Mouse (Mus musculus) adrenal gland, postnatal 4 days (tissue): ENCODE data around the gene Akt3. TPM values are rescaled to one million over a fixed set of nuclear protein-coding genes. Genes with fewer than 3 reads are reported as not detected.

Source experiments
- DNase-seq, 2 experiments: peaks; one replicate each; pipeline ENCODE4 v3.0.0; 2021 to 2022; ENCODE audit warnings: low spot score in 2 of 2, mixed read lengths in 2 of 2
- total RNA-seq, 2 experiments: library from RNA; stranded (reverse); gene quantifications; 2 replicates each; pipeline ENCODE4 v1.2.3; 2021

The Akt3 gene
- total RNA-seq, 2 experiments from 2014 or later, result 40.8 to 41.3 TPM

GRCm38 (mm10) chr1:177012774-177013173 is 245.2 kb downstream of the Akt3 start:
- no peak for DNase-seq

GRCm38 (mm10) chr1:177011688-177012087 is 246.3 kb downstream of the Akt3 start:
- no peak for DNase-seq

- no peak for DNase-seq
These were observed 247.2 kb downstream of the Akt3 start for GRCm38 (mm10) chr1:177010607-177011302.

GRCm38 (mm10) chr1:177010041-177010440 is 248.0 kb downstream of the Akt3 start:
- DNase-seq, result no peak

- no peak for DNase-seq
These were observed 249.2 kb downstream of the Akt3 start for GRCm38 (mm10) chr1:177008777-177009176.

GRCm38 (mm10) chr1:177007405-177007804 is 250.6 kb downstream of the Akt3 start:
- no peak for DNase-seq

GRCm38 (mm10) chr1:177004041-177004741 is 253.8 kb downstream of the Akt3 start:
- no peak for DNase-seq

- DNase-seq, result no peak
These were observed 255.1 kb downstream of the Akt3 start for GRCm38 (mm10) chr1:177002951-177003350.

GRCm38 (mm10) chr1:176999011-176999410 is 259.0 kb downstream of the Akt3 start:
- no peak for DNase-seq

- DNase-seq, result no peak
These were observed 260.0 kb downstream of the Akt3 start for GRCm38 (mm10) chr1:176997711-176998689.

GRCm38 (mm10) chr1:176997254-176997653 is 260.7 kb downstream of the Akt3 start:
- no peak for DNase-seq

GRCm38 (mm10) chr1:176996630-176997201 is 261.3 kb downstream of the Akt3 start:
- DNase-seq, result no peak

- DNase-seq, result no peak
These were observed 261.8 kb downstream of the Akt3 start for GRCm38 (mm10) chr1:176996166-176996565.

- no peak for DNase-seq
These were observed 262.6 kb downstream of the Akt3 start for GRCm38 (mm10) chr1:176995419-176995775.

GRCm38 (mm10) chr1:176994707-176995418 is 263.1 kb downstream of the Akt3 start:
- no peak for DNase-seq

GRCm38 (mm10) chr1:176994087-176994486 is 263.9 kb downstream of the Akt3 start:
- DNase-seq, result no peak

- DNase-seq, result no peak
These were observed 264.6 kb downstream of the Akt3 start for GRCm38 (mm10) chr1:176993141-176994010.

- DNase-seq, result no peak
These were observed 265.5 kb downstream of the Akt3 start for GRCm38 (mm10) chr1:176992517-176992916.

GRCm38 (mm10) chr1:176991473-176991872 is 266.5 kb downstream of the Akt3 start:
- DNase-seq, result no peak
